8 mouse cellular contexts compared by ENCODE assay signal in the genomic region with DNA sequence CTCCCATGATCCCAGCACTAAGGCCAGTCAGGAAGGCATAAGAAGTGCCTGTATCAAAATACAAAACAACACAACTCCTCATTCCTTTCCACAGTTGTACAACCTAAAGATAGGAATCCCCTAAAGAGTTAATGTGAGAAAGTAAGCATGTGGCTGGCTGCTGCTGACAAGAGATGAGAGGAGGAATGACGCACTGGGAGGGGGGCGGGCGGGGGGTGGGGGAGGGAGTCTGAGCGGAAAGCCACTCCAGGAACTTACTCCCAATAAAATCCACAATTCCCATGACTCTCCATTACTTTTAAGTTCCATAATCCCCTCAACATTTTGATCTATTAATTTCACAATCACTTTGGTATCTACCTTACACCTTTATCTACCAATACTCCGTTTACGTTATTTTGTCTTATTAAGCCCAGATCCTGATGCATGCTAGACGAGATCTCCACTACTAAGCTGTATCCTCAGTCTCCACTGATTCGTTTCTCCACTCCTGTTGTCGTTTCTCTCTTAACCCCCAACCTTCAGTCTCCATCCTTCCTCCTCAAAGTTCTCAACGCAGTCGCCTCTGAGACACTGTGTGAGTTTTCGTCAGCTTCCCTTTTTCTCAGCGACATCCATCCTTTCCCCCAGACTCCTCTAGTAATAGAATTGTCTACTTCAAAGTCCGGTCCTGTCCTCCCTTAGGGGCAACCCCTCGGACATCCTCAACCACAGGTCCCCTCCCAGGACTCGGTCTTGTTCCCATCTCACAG. TPM values are rescaled to one million over a fixed set of nuclear protein-coding genes. Genes with fewer than 3 reads are reported as not detected.
A peak's percentile ranks its signal among the peaks of the same experiment; 100 is the strongest.
DNase-seq lines count a peak whose midpoint lies in the region; ATAC-seq and TF ChIP-seq lines count a peak whose summit lies in the region.

No protein-coding gene starts in this region.

- peaks cover 45% of the 10 kb centered on the region for H3K4me1 ChIP-seq in E14TG2a.4 (replicated peaks; ENCODE audit: low read depth, low read length)
- peaks cover 23% of the 10 kb centered on the region for H3K4me1 ChIP-seq in forebrain, embryonic 12.5 days
- peaks cover 7 to 23% of the 10 kb centered on the region in 2 experiments for H3K4me1 ChIP-seq in liver, embryonic 14.5 days (replicated peaks; ENCODE audit: control insufficient read depth in 2 of 2, insufficient read depth in 2 of 2, low read length in 1 of 2)
- H3K4me1 ChIP-seq in stomach, embryonic 16.5 days (ENCODE audit: control insufficient read depth, insufficient read depth, low read length), result peaks cover 12% of the 10 kb centered on the region

- H3K4me3 ChIP-seq in gastrocnemius, adult 2 months, result peak overlapping the region; percentile 99
- peak overlapping the region; percentile 99 for H3K4me3 ChIP-seq in E14TG2a.4 (replicated peaks; ENCODE audit: low read length)
- H3K4me3 ChIP-seq in forebrain, embryonic 12.5 days (replicated peaks), result peak overlapping the region; percentile 97
- H3K4me3 ChIP-seq in liver, embryonic 14.5 days (ENCODE audit: insufficient read depth in 1 of 2, low read depth in 2 of 2, low read length in 2 of 2), result peak overlapping the region; percentile 67 to 91
- peak overlapping the region; percentile 63 for H3K4me3 ChIP-seq in stomach, embryonic 16.5 days (replicated peaks; ENCODE audit: low read length)

- no peak for ATAC-seq in forebrain, embryonic 12.5 days (ENCODE audit: low FRiP score)
- no peak; the same call in 1 of the 2 replicates for ATAC-seq in liver, embryonic 14.5 days (ENCODE audit: insufficient read depth)
- ATAC-seq in stomach, embryonic 16.5 days (ENCODE audit: insufficient read depth, low FRiP score), result no peak

- no peaks in the 10 kb centered on the region for H3K9me3 ChIP-seq in E14TG2a.4 (ENCODE audit: low read length)
- no peaks in the 10 kb centered on the region for H3K9me3 ChIP-seq in forebrain, embryonic 12.5 days
- no peaks in the 10 kb centered on the region for H3K9me3 ChIP-seq in liver, embryonic 14.5 days (ENCODE audit: control insufficient read depth, low read length)
- H3K9me3 ChIP-seq in stomach, embryonic 16.5 days (replicated peaks; ENCODE audit: control insufficient read depth, low read length), result no peaks in the 10 kb centered on the region

- peak overlapping the region; percentile 95 for H3K9ac ChIP-seq in forebrain, embryonic 12.5 days
- H3K9ac ChIP-seq in liver, embryonic 14.5 days (replicated peaks), result peak overlapping the region; percentile 76
- peak overlapping the region; percentile 81 for H3K9ac ChIP-seq in stomach, embryonic 16.5 days (ENCODE audit: low read length)

- WGBS in forebrain, embryonic 12.5 days, result under 1% methylated on average over 16 of the region's 16 CpGs
- WGBS in liver, embryonic 14.5 days (ENCODE audit: insufficient replicate concordance), result under 1% methylated on average over 16 of the region's 16 CpGs
- 1% methylated on average over 16 of the region's 16 CpGs for WGBS in stomach, embryonic 16.5 days

- peak overlapping the region; percentile 97 for H3K27ac ChIP-seq in gastrocnemius, adult 2 months
- H3K27ac ChIP-seq in forebrain, embryonic 12.5 days, result peak overlapping the region; percentile 87
- H3K27ac ChIP-seq in liver, embryonic 14.5 days, result peak overlapping the region; percentile 85
- H3K27ac ChIP-seq in stomach, embryonic 16.5 days (ENCODE audit: low read length), result peak overlapping the region; percentile 57

- no peak for TF ChIP-seq CTCF in gastrocnemius, adult 2 months (IDR thresholded peaks at IDR 0.05)
- TF ChIP-seq CTCF in E14TG2a.4 (conservative IDR thresholded peaks at IDR 0.05; ENCODE audit: low read length), result no peak
- no peak for TF ChIP-seq CTCF in liver, embryonic 14.5 days (IDR thresholded peaks at IDR 0.05; ENCODE audit: low read depth)

- DNase-seq in gastrocnemius, adult 2 months, result no peak
- DNase-seq in gastrocnemius, postnatal 10 days, result no peak
- DNase-seq in liver, embryonic 14.5 days (ENCODE audit: low read depth in 3 of 3, low spot score in 3 of 3), result peak in 1 of 3 experiments; percentile 37
- no peak for DNase-seq in T-cell, adult 2 months (ENCODE audit: low spot score)
- no peak for DNase-seq in embryo, embryonic 11 days

- H3K36me3 ChIP-seq in E14TG2a.4 (ENCODE audit: insufficient read depth, low read length), result peaks cover 28% of the 10 kb centered on the region
- H3K36me3 ChIP-seq in forebrain, embryonic 12.5 days (replicated peaks), result peaks cover 9% of the 10 kb centered on the region
- H3K36me3 ChIP-seq in liver, embryonic 14.5 days (replicated peaks; ENCODE audit: control insufficient read depth, insufficient read depth, low read depth), result no peaks in the 10 kb centered on the region
- no peaks in the 10 kb centered on the region for H3K36me3 ChIP-seq in stomach, embryonic 16.5 days (ENCODE audit: control insufficient read depth, insufficient read depth, low read length)

- peak overlapping the region; percentile 61 for H3K4me2 ChIP-seq in forebrain, embryonic 12.5 days
- H3K4me2 ChIP-seq in liver, embryonic 14.5 days (ENCODE audit: low read depth), result peak overlapping the region; percentile 97
- H3K4me2 ChIP-seq in stomach, embryonic 16.5 days (ENCODE audit: low read depth, low read length), result peak overlapping the region; percentile 83

- H3K27me3 ChIP-seq in E14TG2a.4 (ENCODE audit: insufficient read depth, low read length), result no peaks in the 10 kb centered on the region
- H3K27me3 ChIP-seq in forebrain, embryonic 12.5 days, result no peaks in the 10 kb centered on the region
- H3K27me3 ChIP-seq in liver, embryonic 14.5 days (ENCODE audit: control insufficient read depth, insufficient read depth, low read length), result no peaks in the 10 kb centered on the region
- H3K27me3 ChIP-seq in stomach, embryonic 16.5 days (ENCODE audit: control insufficient read depth, insufficient read depth, low read length), result no peaks in the 10 kb centered on the region

- intact Hi-C loops in gastrocnemius, adult 2 months (cut with DNase I), result loop anchor here (5.0 kb wide), 2 partner anchors 33 to 53 kb away; no protein-coding TSS in a partner anchor

- no peak for TF ChIP-seq EP300 in liver, embryonic 14.5 days (IDR thresholded peaks at IDR 0.05; ENCODE audit: low read depth)

RNA-seq across cellular contexts. Expression of a gene that starts 1.0 kb away (rescaled TPM):
- 10 to 100 TPM; 23.1 to 26.5 TPM for total RNA-seq in gastrocnemius, adult 2 months (2021)
- total RNA-seq in gastrocnemius, postnatal 10 days (2021), result 10 to 100 TPM; 20.1 to 22.8 TPM
- polyA plus RNA-seq in forebrain, embryonic 12.5 days (2016; fragmentation: Nextera tagmentation; extraction: Ambion mirVana), result 21.4 and 23.0 TPM in 2 replicates
- 7.9 and 9.4 TPM in 2 replicates for polyA plus RNA-seq in liver, embryonic 14.5 days (2012; rRNA removed)
- polyA plus RNA-seq in liver, embryonic 14.5 days (2014; fragmentation: Nextera tagmentation; extraction: Ambion mirVana), result 4.7 and 5.5 TPM in 2 replicates
- 18.6 and 19.0 TPM in 2 replicates for polyA plus RNA-seq in stomach, embryonic 16.5 days (2015; fragmentation: Nextera tagmentation; extraction: Ambion mirVana)

RNA-seq across cellular contexts. Expression of a gene that starts 5.1 kb away (rescaled TPM):
- total RNA-seq in gastrocnemius, adult 2 months (2021), result 10 to 100 TPM; 48.9 to 73.2 TPM
- total RNA-seq in gastrocnemius, postnatal 10 days (2021), result 10 to 100 TPM; 41.0 to 49.1 TPM
- 242 and 252 TPM in 2 replicates for polyA plus RNA-seq in forebrain, embryonic 12.5 days (2016; fragmentation: Nextera tagmentation; extraction: Ambion mirVana)
- 19.7 and 23.4 TPM in 2 replicates for polyA plus RNA-seq in liver, embryonic 14.5 days (2012; rRNA removed)
- polyA plus RNA-seq in liver, embryonic 14.5 days (2014; fragmentation: Nextera tagmentation; extraction: Ambion mirVana), result 29.6 and 31.4 TPM in 2 replicates
- 102 and 123 TPM in 2 replicates for polyA plus RNA-seq in stomach, embryonic 16.5 days (2015; fragmentation: Nextera tagmentation; extraction: Ambion mirVana)

RNA-seq across cellular contexts. Expression of a gene that starts 18.5 kb away (rescaled TPM):
- 100 to 1,000 TPM; 598 to 814 TPM for total RNA-seq in gastrocnemius, adult 2 months (2021)
- total RNA-seq in gastrocnemius, postnatal 10 days (2021), result 100 to 1,000 TPM; 423 to 469 TPM
- polyA plus RNA-seq in forebrain, embryonic 12.5 days (2016; fragmentation: Nextera tagmentation; extraction: Ambion mirVana), result 0.97 and 1.1 TPM in 2 replicates
- polyA plus RNA-seq in liver, embryonic 14.5 days (2012; rRNA removed), result 0.11 and 0.32 TPM in 2 replicates
- 0.15 and 0.23 TPM in 2 replicates for polyA plus RNA-seq in liver, embryonic 14.5 days (2014; fragmentation: Nextera tagmentation; extraction: Ambion mirVana)
- 2.2 and 7.3 TPM in 2 replicates for polyA plus RNA-seq in stomach, embryonic 16.5 days (2015; fragmentation: Nextera tagmentation; extraction: Ambion mirVana)

RNA-seq across cellular contexts. Expression of a gene that starts 28.0 kb away (rescaled TPM):
- 10 to 100 TPM; 33.2 to 40.7 TPM for total RNA-seq in gastrocnemius, adult 2 months (2021)
- 10 to 100 TPM; 35.5 to 40.8 TPM for total RNA-seq in gastrocnemius, postnatal 10 days (2021)
- 84.6 and 95.1 TPM in 2 replicates for polyA plus RNA-seq in forebrain, embryonic 12.5 days (2016; fragmentation: Nextera tagmentation; extraction: Ambion mirVana)
- 22.4 and 33.1 TPM in 2 replicates for polyA plus RNA-seq in liver, embryonic 14.5 days (2012; rRNA removed)
- 23.1 and 24.8 TPM in 2 replicates for polyA plus RNA-seq in liver, embryonic 14.5 days (2014; fragmentation: Nextera tagmentation; extraction: Ambion mirVana)
- polyA plus RNA-seq in stomach, embryonic 16.5 days (2015; fragmentation: Nextera tagmentation; extraction: Ambion mirVana), result 55.8 and 58.2 TPM in 2 replicates

RNA-seq across cellular contexts. Expression of a gene that starts 28.1 kb away (rescaled TPM):
- total RNA-seq in gastrocnemius, adult 2 months (2021), result 1 to 10 TPM; 6.7 to 7.2 TPM
- 1 to 10 TPM; 6.0 to 6.7 TPM for total RNA-seq in gastrocnemius, postnatal 10 days (2021)
- polyA plus RNA-seq in forebrain, embryonic 12.5 days (2016; fragmentation: Nextera tagmentation; extraction: Ambion mirVana), result 19.7 and 21.1 TPM in 2 replicates
- polyA plus RNA-seq in liver, embryonic 14.5 days (2012; rRNA removed), result 2.9 and 3.9 TPM in 2 replicates
- 4.8 and 5.2 TPM in 2 replicates for polyA plus RNA-seq in liver, embryonic 14.5 days (2014; fragmentation: Nextera tagmentation; extraction: Ambion mirVana)
- 13.7 and 14.5 TPM in 2 replicates for polyA plus RNA-seq in stomach, embryonic 16.5 days (2015; fragmentation: Nextera tagmentation; extraction: Ambion mirVana)
